In the genomic region with DNA sequence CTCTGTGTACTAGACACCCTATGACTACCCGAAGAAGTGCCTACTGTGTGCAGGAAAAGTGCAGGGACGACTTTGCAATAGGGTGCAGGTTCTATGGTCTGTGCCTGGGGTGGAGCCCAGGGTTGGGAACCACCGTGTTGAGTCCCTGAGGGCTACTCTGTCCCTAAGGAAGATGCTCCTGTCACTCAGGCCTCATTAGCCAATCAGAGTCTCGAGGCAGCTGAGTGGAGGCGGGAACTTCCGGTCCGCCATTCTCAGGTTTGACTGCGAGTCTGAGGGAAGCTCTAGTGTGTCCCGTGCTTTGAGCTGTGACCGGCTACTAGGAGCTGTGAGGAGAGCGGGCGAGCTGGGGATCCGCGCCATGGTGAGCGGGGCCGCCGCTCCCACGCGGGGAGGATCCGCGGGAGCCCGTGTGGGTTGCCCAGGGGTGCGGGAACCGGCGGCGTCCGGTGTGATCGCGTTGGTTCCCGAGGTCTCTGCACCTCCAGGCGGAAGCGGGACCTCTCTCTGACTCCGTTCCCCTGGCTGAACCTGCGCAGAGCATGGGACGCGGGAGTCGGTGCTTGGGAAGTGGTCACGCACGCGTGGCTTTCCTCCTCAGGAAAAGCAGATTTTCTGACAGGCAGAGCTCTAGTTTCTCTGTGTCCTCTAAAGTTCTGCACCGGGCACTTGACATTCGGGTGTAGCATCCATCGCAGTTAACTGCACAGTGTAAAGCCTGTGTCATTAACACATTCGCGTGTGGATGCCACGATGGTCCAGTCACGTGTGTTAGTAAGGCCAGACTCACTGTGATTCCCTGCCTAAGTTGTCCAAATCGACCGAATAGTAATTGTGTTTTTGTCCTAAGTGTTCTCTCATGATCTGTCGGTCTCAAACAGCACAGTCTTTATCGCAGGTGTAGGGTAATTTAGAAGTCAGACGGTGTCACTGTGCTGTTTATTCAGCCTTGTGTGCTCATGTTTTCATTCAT, we compare ENCODE assay signal across 8 mouse cellular contexts. TPM values are rescaled to one million over a fixed set of nuclear protein-coding genes. Genes with fewer than 3 reads are reported as not detected.
DNase-seq lines count a peak whose midpoint lies in the region; ATAC-seq lines count a peak whose summit lies in the region.
"Not testable (repeated sequence)": the region's sequence is repeated elsewhere in the genome, so short reads cannot be mapped to it uniquely, and the experiment has no call there.

A gene (plus strand): TSS at position 257 of the 973 bp plus-strand sequence.

- 3% methylated on average over 31 of the region's 52 CpGs for whole genome bisulfite sequencing in forebrain, embryonic 13.5 days
- 1% methylated on average over 42 of the region's 52 CpGs for WGBS in liver, embryonic 15.5 days (ENCODE audit: insufficient replicate concordance)
- 4% methylated on average over 34 of the region's 52 CpGs for WGBS in neural tube, embryonic 11.5 days
- WGBS in stomach, embryonic 16.5 days: 1% methylated on average over 34 of the region's 52 CpGs

- ATAC-seq in cerebellum, adult (ENCODE audit: insufficient number of reproducible peaks, low FRiP score, low TSS enrichment): peak; percentile 99
- peak; percentile 99 for ATAC-seq in forebrain, embryonic 13.5 days
- peak; percentile 90 for ATAC-seq in liver, embryonic 15.5 days (ENCODE audit: insufficient read depth)
- ATAC-seq in neural tube, embryonic 11.5 days (ENCODE audit: insufficient read depth, low FRiP score, low TSS enrichment): peak; percentile 99
- ATAC-seq in stomach, embryonic 16.5 days (ENCODE audit: insufficient read depth, low FRiP score): peak; percentile 94

- H3K4me1 ChIP-seq in forebrain, embryonic 13.5 days; neural tube, embryonic 11.5 days (ENCODE audit: control insufficient read depth, insufficient read depth, low read length); stomach, embryonic 16.5 days (ENCODE audit: control insufficient read depth, insufficient read depth, low read length): not testable (repeated sequence)
- H3K4me1 ChIP-seq in liver, embryonic 15.5 days (replicated peaks): peaks cover 25% of the 10 kb centered on the region

- intact Hi-C loops in heart, postnatal 10 days (cut with DNase I): loop anchor here (5.0 kb wide), 1 partner anchor 518 kb away; no protein-coding TSS in a partner anchor

- DNase-seq in ES-CJ7 (ENCODE audit: low read depth, low spot score): peak; percentile 94
- DNase-seq in heart, postnatal 10 days: peak; percentile 91 to 94
- DNase-seq in kidney, postnatal 4 days: peak; percentile 87 to 91
- DNase-seq in neural tube, embryonic 11.5 days (ENCODE audit: low spot score): peak; percentile 90

- H3K36me3 ChIP-seq in forebrain, embryonic 13.5 days (ENCODE audit: poor library complexity, severe bottlenecking): peaks cover 23% of the 10 kb centered on the region
- not testable (repeated sequence) for H3K36me3 ChIP-seq in liver, embryonic 15.5 days (replicated peaks); neural tube, embryonic 11.5 days (ENCODE audit: control insufficient read depth, insufficient read depth, low read length); stomach, embryonic 16.5 days (ENCODE audit: control insufficient read depth, insufficient read depth, low read length)

- H3K27me3 ChIP-seq in forebrain, embryonic 13.5 days; liver, embryonic 15.5 days; neural tube, embryonic 11.5 days (ENCODE audit: control insufficient read depth, insufficient read depth, low read length); stomach, embryonic 16.5 days (ENCODE audit: control insufficient read depth, insufficient read depth, low read length): not testable (repeated sequence)

- peak within 1 kb of the TSS; percentile 75; the same call in 1 of the 2 replicates for H3K27ac ChIP-seq in forebrain, embryonic 13.5 days
- H3K27ac ChIP-seq in liver, embryonic 15.5 days (replicated peaks): peak within 1 kb of the TSS; percentile 71
- not testable (repeated sequence) for H3K27ac ChIP-seq in neural tube, embryonic 11.5 days (ENCODE audit: low read depth, low read length)
- H3K27ac ChIP-seq in stomach, embryonic 16.5 days (ENCODE audit: low read length): peak within 1 kb of the TSS; percentile 73; the same call in 1 of the 2 replicates

- peak within 1 kb of the TSS; percentile 52 for H3K4me3 ChIP-seq in forebrain, embryonic 13.5 days
- peak within 1 kb of the TSS; percentile 66 for H3K4me3 ChIP-seq in liver, embryonic 15.5 days (replicated peaks)
- peak within 1 kb of the TSS; percentile 47 for H3K4me3 ChIP-seq in neural tube, embryonic 11.5 days (ENCODE audit: low read depth, low read length)
- peak within 1 kb of the TSS; percentile 56 for H3K4me3 ChIP-seq in stomach, embryonic 16.5 days (replicated peaks; ENCODE audit: low read length)

- H3K9ac ChIP-seq in forebrain, embryonic 13.5 days: peak within 1 kb of the TSS; percentile 75
- H3K9ac ChIP-seq in liver, embryonic 15.5 days: peak within 1 kb of the TSS; percentile 67
- peak within 1 kb of the TSS; percentile 65 for H3K9ac ChIP-seq in neural tube, embryonic 11.5 days (ENCODE audit: low read length)
- peak within 1 kb of the TSS; percentile 76 for H3K9ac ChIP-seq in stomach, embryonic 16.5 days (ENCODE audit: low read length)

- peak within 1 kb of the TSS; percentile 68 for H3K4me2 ChIP-seq in forebrain, embryonic 13.5 days
- peak within 1 kb of the TSS; percentile 76 for H3K4me2 ChIP-seq in liver, embryonic 15.5 days
- peak within 1 kb of the TSS; percentile 42 for H3K4me2 ChIP-seq in neural tube, embryonic 11.5 days (ENCODE audit: low read depth)
- H3K4me2 ChIP-seq in stomach, embryonic 16.5 days (ENCODE audit: low read depth, low read length): peak within 1 kb of the TSS; percentile 67

- peaks cover 32% of the 10 kb centered on the region for H3K9me3 ChIP-seq in forebrain, embryonic 13.5 days (replicated peaks)
- not testable (repeated sequence) for H3K9me3 ChIP-seq in liver, embryonic 15.5 days (replicated peaks); neural tube, embryonic 11.5 days (ENCODE audit: control insufficient read depth, low read length); stomach, embryonic 16.5 days (replicated peaks; ENCODE audit: control insufficient read depth, low read length)

RNA-seq across cellular contexts. Expression of the gene that starts here (rescaled TPM):
- polyA plus RNA-seq in forebrain, embryonic 13.5 days (2015; fragmentation: Nextera tagmentation; extraction: Ambion mirVana): 5.4 and 5.6 TPM in 2 replicates
- 1 to 10 TPM; 2.7 to 2.9 TPM for total RNA-seq in heart, postnatal 10 days (2021)
- polyA plus RNA-seq in liver, embryonic 15.5 days (2015; fragmentation: Nextera tagmentation; extraction: Ambion mirVana): 1.7 TPM in 2 replicates
- 6.5 and 6.7 TPM in 2 replicates for polyA plus RNA-seq in neural tube, embryonic 11.5 days (2014; fragmentation: Nextera tagmentation; extraction: Ambion mirVana)
- polyA plus RNA-seq in stomach, embryonic 16.5 days (2015; fragmentation: Nextera tagmentation; extraction: Ambion mirVana): 3.8 and 4.0 TPM in 2 replicates
